12 mouse cellular contexts compared by ENCODE assay signal in genomic region chr17:12316251-12316650, GRCm38 (mm10). TPM values are rescaled to one million over a fixed set of nuclear protein-coding genes. Genes with fewer than 3 reads are reported as not detected.
DNase-seq lines count a peak whose midpoint lies in the region; ATAC-seq lines count a peak whose summit lies in the region.
"Had no signal": no experiment of that assay in that cellular context is flagged by ENCODE, and none has a peak within 500 bp of the region (broad histone marks: within the 10 kb centered on the region; RNA-seq: fewer than 3 reads in every experiment).

No protein-coding gene starts in this region.

- H3K4me1 ChIP-seq in forebrain, embryonic 13.5 days = peaks cover 42% of the 10 kb centered on the region
- H3K4me1 ChIP-seq in forebrain, embryonic 16.5 days (replicated peaks; ENCODE audit: control insufficient read depth, insufficient read depth, low read length) = peaks cover 32% of the 10 kb centered on the region
- peaks cover 38% of the 10 kb centered on the region for H3K4me1 ChIP-seq in limb, embryonic 13.5 days
- H3K4me1 ChIP-seq in limb, embryonic 10.5 days = peaks cover 21% of the 10 kb centered on the region
- H3K4me1 ChIP-seq in hindbrain, embryonic 16.5 days (ENCODE audit: control insufficient read depth, insufficient read depth, low read depth, low read length) = peaks cover 30% of the 10 kb centered on the region
- H3K4me1 ChIP-seq in neural tube, embryonic 12.5 days = peaks cover 15% of the 10 kb centered on the region

- H3K27me3 ChIP-seq in forebrain, embryonic 13.5 days = no peaks in the 10 kb centered on the region
- H3K27me3 ChIP-seq in forebrain, embryonic 16.5 days (replicated peaks; ENCODE audit: control insufficient read depth, insufficient read depth, low read length) = no peaks in the 10 kb centered on the region
- H3K27me3 ChIP-seq in limb, embryonic 13.5 days = no peaks in the 10 kb centered on the region
- H3K27me3 ChIP-seq in limb, embryonic 10.5 days (ENCODE audit: low read depth, poor library complexity, severe bottlenecking) = no peaks in the 10 kb centered on the region
- H3K27me3 ChIP-seq in hindbrain, embryonic 16.5 days (replicated peaks; ENCODE audit: control insufficient read depth, insufficient read depth, low read length) = no peaks in the 10 kb centered on the region
- no peaks in the 10 kb centered on the region for H3K27me3 ChIP-seq in neural tube, embryonic 12.5 days (replicated peaks)
- H3K27me3 ChIP-seq: limb, embryonic 15.5 days had no signal

- no peak for DNase-seq in limb, embryonic 10.5 days (ENCODE audit: low spot score)
- no peak for DNase-seq in adrenal gland, postnatal 4 days (ENCODE audit: low spot score in 2 of 2)
- DNase-seq in gastrocnemius, postnatal 4 days (ENCODE audit: low spot score in 2 of 2) = no peak
- DNase-seq: cerebellum, adult 11-12 months; kidney, postnatal 14 days; lung, postnatal 36 days had no signal

- ATAC-seq in forebrain, embryonic 13.5 days = no peak
- ATAC-seq in forebrain, embryonic 16.5 days = no peak
- ATAC-seq in limb, embryonic 13.5 days (ENCODE audit: low FRiP score, low read depth) = no peak
- ATAC-seq in hindbrain, embryonic 16.5 days = no peak
- ATAC-seq in neural tube, embryonic 12.5 days (ENCODE audit: low FRiP score, low read depth) = no peak

- peak overlapping the region; percentile 41 for H3K4me2 ChIP-seq in forebrain, embryonic 13.5 days
- no peak overlapping the region; the same call in 1 of the 2 replicates for H3K4me2 ChIP-seq in forebrain, embryonic 16.5 days (ENCODE audit: low read length)
- H3K4me2 ChIP-seq in limb, embryonic 13.5 days (replicated peaks) = peak overlapping the region; percentile 10; the same call in 1 of the 2 replicates
- peak overlapping the region; percentile 49 for H3K4me2 ChIP-seq in hindbrain, embryonic 16.5 days (ENCODE audit: low read length)
- H3K4me2 ChIP-seq in neural tube, embryonic 12.5 days (replicated peaks) = peak overlapping the region; percentile 39
- H3K4me2 ChIP-seq: limb, embryonic 15.5 days had no signal

- H3K9me3 ChIP-seq in forebrain, embryonic 13.5 days (replicated peaks) = no peaks in the 10 kb centered on the region
- H3K9me3 ChIP-seq in forebrain, embryonic 16.5 days (ENCODE audit: control insufficient read depth, low read length) = no peaks in the 10 kb centered on the region
- H3K9me3 ChIP-seq in limb, embryonic 13.5 days = no peaks in the 10 kb centered on the region
- H3K9me3 ChIP-seq in limb, embryonic 10.5 days (replicated peaks) = no peaks in the 10 kb centered on the region
- H3K9me3 ChIP-seq in hindbrain, embryonic 16.5 days (ENCODE audit: control insufficient read depth, low read length) = no peaks in the 10 kb centered on the region
- H3K9me3 ChIP-seq in neural tube, embryonic 12.5 days = no peaks in the 10 kb centered on the region
- H3K9me3 ChIP-seq: limb, embryonic 15.5 days had no signal

- H3K36me3 ChIP-seq in forebrain, embryonic 13.5 days (ENCODE audit: poor library complexity, severe bottlenecking) = no peaks in the 10 kb centered on the region
- H3K36me3 ChIP-seq in forebrain, embryonic 16.5 days (ENCODE audit: control insufficient read depth, insufficient read depth) = no peaks in the 10 kb centered on the region
- no peaks in the 10 kb centered on the region for H3K36me3 ChIP-seq in limb, embryonic 13.5 days
- H3K36me3 ChIP-seq in limb, embryonic 10.5 days = no peaks in the 10 kb centered on the region
- H3K36me3 ChIP-seq in hindbrain, embryonic 16.5 days (ENCODE audit: control insufficient read depth, insufficient read depth, low read length) = no peaks in the 10 kb centered on the region
- H3K36me3 ChIP-seq in neural tube, embryonic 12.5 days = no peaks in the 10 kb centered on the region
- H3K36me3 ChIP-seq: limb, embryonic 15.5 days had no signal

- 91% methylated on average over 13 of the region's 13 CpGs for WGBS in forebrain, embryonic 13.5 days
- 86% methylated on average over 13 of the region's 13 CpGs for WGBS in forebrain, embryonic 16.5 days
- WGBS in limb, embryonic 13.5 days = 86% methylated on average over 13 of the region's 13 CpGs
- WGBS in limb, embryonic 10.5 days = 91% methylated on average over 13 of the region's 13 CpGs
- WGBS in hindbrain, embryonic 16.5 days = 84% methylated on average over 13 of the region's 13 CpGs
- 89% methylated on average over 13 of the region's 13 CpGs for WGBS in neural tube, embryonic 12.5 days

- H3K4me3 ChIP-seq in forebrain, embryonic 13.5 days = no peak overlapping the region
- no peak overlapping the region for H3K4me3 ChIP-seq in forebrain, embryonic 16.5 days (replicated peaks; ENCODE audit: low read length)
- H3K4me3 ChIP-seq in limb, embryonic 13.5 days = 0 out of 2 replicates have a peak overlapping the region, but pooled peaks have one; percentile 2
- H3K4me3 ChIP-seq in limb, embryonic 10.5 days = no peak overlapping the region
- H3K4me3 ChIP-seq in hindbrain, embryonic 16.5 days (ENCODE audit: low read length) = peak overlapping the region; percentile 16; the same call in 1 of the 2 replicates
- no peak overlapping the region for H3K4me3 ChIP-seq in neural tube, embryonic 12.5 days
- H3K4me3 ChIP-seq: limb, embryonic 15.5 days had no signal

- 0 out of 2 replicates have a peak overlapping the region, but pooled peaks have one; percentile 46 for H3K9ac ChIP-seq in forebrain, embryonic 13.5 days
- H3K9ac ChIP-seq in forebrain, embryonic 16.5 days (replicated peaks; ENCODE audit: low read depth, low read length) = no peak overlapping the region
- H3K9ac ChIP-seq in limb, embryonic 13.5 days = no peak overlapping the region
- H3K9ac ChIP-seq in hindbrain, embryonic 16.5 days (ENCODE audit: low read depth, low read length) = no peak overlapping the region
- H3K9ac ChIP-seq in neural tube, embryonic 12.5 days = no peak overlapping the region
- H3K9ac ChIP-seq: limb, embryonic 15.5 days had no signal

- no peak overlapping the region for H3K27ac ChIP-seq in forebrain, embryonic 13.5 days
- H3K27ac ChIP-seq in forebrain, embryonic 16.5 days (ENCODE audit: low read length) = no peak overlapping the region
- no peak overlapping the region for H3K27ac ChIP-seq in limb, embryonic 13.5 days
- no peak overlapping the region for H3K27ac ChIP-seq in limb, embryonic 10.5 days
- H3K27ac ChIP-seq in hindbrain, embryonic 16.5 days (ENCODE audit: low read depth, low read length) = no peak overlapping the region
- no peak overlapping the region for H3K27ac ChIP-seq in neural tube, embryonic 12.5 days
- H3K27ac ChIP-seq: limb, embryonic 15.5 days had no signal

RNA-seq across cellular contexts. Expression of gene Map3k4, which starts 2.3 kb away (rescaled TPM):
- polyA plus RNA-seq in forebrain, embryonic 13.5 days (2015; fragmentation: Nextera tagmentation; extraction: Ambion mirVana) = 44.9 and 46.4 TPM in 2 replicates
- polyA plus RNA-seq in forebrain, embryonic 16.5 days (2015; fragmentation: Nextera tagmentation; extraction: Ambion mirVana) = 33.7 and 37.8 TPM in 2 replicates
- polyA plus RNA-seq in limb, embryonic 13.5 days (2015; fragmentation: Nextera tagmentation; extraction: Ambion mirVana) = 42.6 and 42.7 TPM in 2 replicates
- polyA plus RNA-seq in limb, embryonic 10.5 days (2016; fragmentation: Nextera tagmentation; extraction: Ambion mirVana) = 47.8 and 49.9 TPM in 2 replicates
- polyA plus RNA-seq in hindbrain, embryonic 16.5 days (2015; fragmentation: Nextera tagmentation; extraction: Ambion mirVana) = 33.1 and 39.7 TPM in 2 replicates
- polyA plus RNA-seq in neural tube, embryonic 12.5 days (2016; fragmentation: Nextera tagmentation; extraction: Ambion mirVana) = 44.7 and 60.4 TPM in 2 replicates
- total RNA-seq in adrenal gland, postnatal 4 days (2021) = 10 to 100 TPM; 31.7 to 44.0 TPM
- total RNA-seq in gastrocnemius, postnatal 4 days (2021) = 10 to 100 TPM; 26.1 to 32.0 TPM

Comparison
In these comparisons a context has a peak if more than half of its experiments do, and no peak if none do; other contexts are left out.
1. H3K4me3 ChIP-seq: peak in limb, embryonic 13.5 days (single experiment) and hindbrain, embryonic 16.5 days (single experiment); none in forebrain, embryonic 13.5 days (single experiment), forebrain, embryonic 16.5 days (single experiment), limb, embryonic 10.5 days (single experiment) and neural tube, embryonic 12.5 days (single experiment).